Comparison of ENCODE assay signal across 9 mouse cellular contexts in genomic region chr2:137357181-137357738, GRCm38 (mm10).
DNase-seq lines count a peak whose midpoint lies in the region; ATAC-seq and TF ChIP-seq lines count a peak whose summit lies in the region.
"Had no signal": no experiment of that assay in that cellular context is flagged by ENCODE, and none has a peak within 500 bp of the region (broad histone marks: within the 10 kb centered on the region; RNA-seq: fewer than 3 reads in every experiment).

No protein-coding gene starts in this region.

- TF ChIP-seq CTCF in kidney, postnatal 0 days (IDR thresholded peaks at IDR 0.05; ENCODE audit: low read depth) = no peak

- ATAC-seq in embryonic facial prominence, embryonic 14.5 days (ENCODE audit: low read depth) = no peak
- no peak for ATAC-seq in kidney, postnatal 0 days (replicated peaks; ENCODE audit: low FRiP score, low read depth)
- ATAC-seq in lung, embryonic 15.5 days (ENCODE audit: borderline replicate concordance, extremely low read depth, low FRiP score, low TSS enrichment) = no peak; the same call in 1 of the 2 replicates

- H3K4me2 ChIP-seq in embryonic facial prominence, embryonic 14.5 days (ENCODE audit: low read depth, low read length) = peak overlapping the region; percentile 21
- H3K4me2 ChIP-seq in kidney, postnatal 0 days (ENCODE audit: low read length) = peak overlapping the region; percentile 46
- H3K4me2 ChIP-seq in lung, embryonic 15.5 days = peak overlapping the region; percentile 44

- H3K4me1 ChIP-seq in embryonic facial prominence, embryonic 14.5 days (ENCODE audit: control insufficient read depth, insufficient read depth, low read length) = peaks cover 9% of the 10 kb centered on the region; the same call in 1 of the 2 replicates
- H3K4me1 ChIP-seq in embryonic facial prominence, embryonic 10.5 days = no peaks in the 10 kb centered on the region
- 0 out of 2 replicates have a peak, but pooled peaks cover 3% of the 10 kb centered on the region for H3K4me1 ChIP-seq in kidney, postnatal 0 days (replicated peaks; ENCODE audit: insufficient read depth, low read length)
- H3K4me1 ChIP-seq in lung, embryonic 15.5 days = peaks cover 12% of the 10 kb centered on the region; the same call in 1 of the 2 replicates

- 66% methylated on average over 13 of the region's 13 CpGs for WGBS in embryonic facial prominence, embryonic 14.5 days
- 85% methylated on average over 13 of the region's 13 CpGs for WGBS in embryonic facial prominence, embryonic 10.5 days
- WGBS in kidney, postnatal 0 days = 48% methylated on average over 13 of the region's 13 CpGs
- WGBS in lung, embryonic 15.5 days = 44% methylated on average over 13 of the region's 13 CpGs

- H3K4me3 ChIP-seq in embryonic facial prominence, embryonic 14.5 days (ENCODE audit: low read depth, low read length) = no peak overlapping the region
- no peak overlapping the region for H3K4me3 ChIP-seq in embryonic facial prominence, embryonic 10.5 days
- H3K4me3 ChIP-seq in kidney, postnatal 0 days (replicated peaks; ENCODE audit: low read depth, low read length) = peak overlapping the region; percentile 13; the same call in 1 of the 2 replicates
- H3K4me3 ChIP-seq in lung, embryonic 15.5 days = 0 out of 2 replicates have a peak overlapping the region, but pooled peaks have one; percentile 5

- no peaks in the 10 kb centered on the region for H3K9me3 ChIP-seq in embryonic facial prominence, embryonic 14.5 days (ENCODE audit: control insufficient read depth, low read length)
- no peaks in the 10 kb centered on the region for H3K9me3 ChIP-seq in embryonic facial prominence, embryonic 10.5 days
- H3K9me3 ChIP-seq in kidney, postnatal 0 days (replicated peaks; ENCODE audit: low read length) = no peaks in the 10 kb centered on the region
- H3K9me3 ChIP-seq in lung, embryonic 15.5 days = no peaks in the 10 kb centered on the region

- no peak overlapping the region for H3K9ac ChIP-seq in embryonic facial prominence, embryonic 14.5 days (ENCODE audit: low read depth, low read length)
- H3K9ac ChIP-seq in kidney, postnatal 0 days (ENCODE audit: low read depth, low read length) = no peak overlapping the region
- H3K9ac ChIP-seq in lung, embryonic 15.5 days = no peak overlapping the region

- H3K27me3 ChIP-seq in embryonic facial prominence, embryonic 14.5 days (replicated peaks; ENCODE audit: control insufficient read depth, insufficient read depth, low read length) = no peaks in the 10 kb centered on the region
- H3K27me3 ChIP-seq in embryonic facial prominence, embryonic 10.5 days (replicated peaks; ENCODE audit: low read depth, poor library complexity, severe bottlenecking) = no peaks in the 10 kb centered on the region
- no peaks in the 10 kb centered on the region for H3K27me3 ChIP-seq in kidney, postnatal 0 days (ENCODE audit: insufficient read depth, low read length)
- H3K27me3 ChIP-seq in lung, embryonic 15.5 days = no peaks in the 10 kb centered on the region

- no peaks in the 10 kb centered on the region for H3K36me3 ChIP-seq in embryonic facial prominence, embryonic 14.5 days (ENCODE audit: control insufficient read depth, insufficient read depth, low read length)
- no peaks in the 10 kb centered on the region for H3K36me3 ChIP-seq in embryonic facial prominence, embryonic 10.5 days (replicated peaks)
- H3K36me3 ChIP-seq in kidney, postnatal 0 days (ENCODE audit: insufficient read depth, low read length) = no peaks in the 10 kb centered on the region
- H3K36me3 ChIP-seq in lung, embryonic 15.5 days = no peaks in the 10 kb centered on the region

- peak; percentile 37 for DNase-seq in embryonic facial prominence, embryonic 14.5 days (ENCODE audit: low spot score)
- DNase-seq in embryonic facial prominence, embryonic 10.5 days (ENCODE audit: low spot score) = no peak
- no peak for DNase-seq in kidney, postnatal 0 days (ENCODE audit: low spot score)
- DNase-seq in kidney, adult 8-10 months = no peak
- peak; percentile 2 to 14 for DNase-seq in heart, adult 9 months (ENCODE audit: low spot score in 2 of 2)
- DNase-seq in thymus, postnatal 14 days = no peak
- no peak for DNase-seq in urinary bladder, postnatal 10 days (ENCODE audit: low spot score)
- DNase-seq: thymus, adult 2 months had no signal

- H3K27ac ChIP-seq in embryonic facial prominence, embryonic 14.5 days (replicated peaks; ENCODE audit: low read depth, low read length) = 0 out of 2 replicates have a peak overlapping the region, but pooled peaks have one; percentile 33
- H3K27ac ChIP-seq in embryonic facial prominence, embryonic 10.5 days (replicated peaks) = no peak overlapping the region
- H3K27ac ChIP-seq in kidney, postnatal 0 days = no peak overlapping the region
- no peak overlapping the region for H3K27ac ChIP-seq in lung, embryonic 15.5 days

Comparison
In these comparisons a context has a peak if more than half of its experiments do, and no peak if none do; other contexts are left out.
1. DNase-seq: peak in embryonic facial prominence, embryonic 14.5 days (single experiment) and heart, adult 9 months (2 of 2); none in embryonic facial prominence, embryonic 10.5 days (single experiment), kidney, postnatal 0 days (single experiment), kidney, adult 8-10 months (0 of 2), thymus, postnatal 14 days (single experiment) and urinary bladder, postnatal 10 days (single experiment).
2. H3K4me3 ChIP-seq: peak in kidney, postnatal 0 days (single experiment) and lung, embryonic 15.5 days (single experiment); none in embryonic facial prominence, embryonic 14.5 days (single experiment) and embryonic facial prominence, embryonic 10.5 days (single experiment).
3. Peak in every context shown above with its lines, with median percentiles within 50 percentile points of each other: H3K4me2 ChIP-seq.